Mouse (Mus musculus): ENCODE measurements at regions not wholly inside any gene's neighbourhood (a gene's known extent, or its start where the extent isn't known, plus 50 kb on each side); places are given as distances from the start of the nearest gene placed in this dataset.

DNA sequence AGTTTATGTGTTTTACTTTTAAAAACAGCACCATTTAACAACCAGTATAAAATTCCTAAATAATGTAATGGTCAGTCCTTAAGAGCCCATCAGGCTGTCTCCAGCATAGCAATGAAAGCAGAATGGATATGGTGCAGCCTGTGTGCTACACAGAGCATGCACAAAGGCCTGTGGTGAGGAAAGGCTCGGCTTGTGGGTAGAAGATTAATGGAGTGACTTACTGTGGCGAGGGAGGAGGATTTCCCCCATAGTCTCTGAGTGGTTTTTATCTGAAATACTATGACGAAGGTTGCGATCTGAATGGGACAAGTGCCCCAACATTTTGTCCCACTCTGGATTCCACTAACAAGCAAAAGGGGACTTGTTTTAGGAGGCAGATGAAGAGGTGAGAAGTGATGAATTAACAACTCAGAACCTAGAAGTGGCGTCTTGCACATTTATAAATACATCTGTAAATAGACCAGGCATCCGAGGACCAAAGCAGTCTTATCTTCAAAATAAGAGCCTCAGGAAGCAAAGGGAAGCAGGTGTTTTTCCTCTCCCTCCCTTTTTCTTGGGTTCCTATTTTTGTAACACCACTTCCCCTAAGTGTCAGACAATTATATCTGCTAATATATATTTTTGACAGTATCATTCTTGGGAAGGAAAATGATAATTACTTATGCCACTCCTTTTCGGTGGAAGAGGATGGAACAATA lies 55.9 kb upstream of the Clnk start:
- TF ChIP-seq MAFK (IDR thresholded peaks at IDR 0.05; ENCODE audit: insufficient replicate concordance, low read length) (no peak), JUN (IDR thresholded peaks at IDR 0.05; ENCODE audit: insufficient read depth, low read depth, low read length) (no peak), E2F4 (IDR thresholded peaks at IDR 0.05; ENCODE audit: insufficient replicate concordance, low read depth, low read length) (no peak), ZC3H11A (IDR thresholded peaks at IDR 0.05; ENCODE audit: low read depth, low read length) (no peak), POLR2A (IDR thresholded peaks at IDR 0.05; ENCODE audit: low read depth, low read length) (no peak), MEF2A (IDR thresholded peaks at IDR 0.05; ENCODE audit: borderline replicate concordance, low read depth, low read length) (no peak), TCF12 (IDR thresholded peaks at IDR 0.05; ENCODE audit: low read depth, low read length) (no peak), POLR2AphosphoS2 (IDR thresholded peaks at IDR 0.05; ENCODE audit: low read depth, low read length) (no peak), NRF1 (IDR thresholded peaks at IDR 0.05; ENCODE audit: low read depth, low read length) (no peak), UBTF (IDR thresholded peaks at IDR 0.05; ENCODE audit: low read depth, low read length) (no peak), JUND (conservative IDR thresholded peaks at IDR 0.05; ENCODE audit: low read depth, low read length) (no peak), EP300 (IDR thresholded peaks at IDR 0.05; ENCODE audit: low read length) (no peak)
